Mouse (Mus musculus): ENCODE data around the gene Lrrc4c.

The Lrrc4c gene

GRCm38 (mm10) chr2:97318008-97318407 is 1000.0 kb downstream of the Lrrc4c start:
- no peak for DNase-seq

DNA sequence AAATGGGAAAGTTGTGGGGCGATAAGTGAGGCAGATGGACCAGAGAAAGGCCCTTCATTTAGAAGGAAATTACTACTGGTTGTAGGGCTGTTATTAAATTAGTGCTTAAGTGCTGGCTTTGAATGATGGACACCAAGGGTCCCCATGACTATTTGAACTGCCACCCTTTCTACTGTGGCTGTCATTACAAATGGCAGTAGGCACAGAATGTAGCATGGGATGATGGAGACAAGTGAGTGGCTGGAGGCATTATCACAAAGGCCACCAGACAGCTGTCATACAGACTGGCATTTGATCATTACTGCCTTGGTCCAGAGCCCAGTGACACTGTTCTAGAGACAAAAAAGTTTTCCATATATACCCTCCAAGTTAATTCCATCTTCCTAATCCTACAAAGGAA is 1000.6 kb downstream of the Lrrc4c start:
- no peak for DNase-seq

DNA sequence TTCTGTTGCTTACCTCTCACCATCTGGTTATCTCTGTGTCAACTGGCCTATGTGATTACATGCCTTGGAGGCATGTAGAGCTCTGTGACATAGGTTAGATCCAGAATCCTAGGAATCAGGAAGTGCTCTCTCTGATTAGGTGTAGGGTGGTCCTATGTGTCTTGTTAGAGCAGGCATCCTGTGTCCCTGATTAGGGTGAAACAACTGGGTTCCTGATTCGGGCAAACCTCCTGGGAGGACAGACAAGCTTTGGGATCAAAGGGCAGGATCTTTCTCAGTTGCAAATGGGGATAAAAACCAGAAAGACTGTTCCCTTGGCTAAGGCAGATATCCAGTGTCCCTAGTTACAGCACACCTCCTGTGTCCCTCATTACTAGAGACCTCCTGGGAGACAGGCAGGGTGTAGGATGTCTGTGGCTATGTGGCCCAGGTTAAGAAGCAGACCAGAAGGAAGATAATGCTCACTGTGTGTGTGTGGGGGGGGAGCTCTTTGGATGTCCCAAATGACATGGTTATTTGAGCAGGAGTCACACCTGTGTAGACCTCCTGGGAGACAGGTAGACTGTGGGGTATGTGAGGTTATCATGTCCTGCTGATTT is 1014.2 kb downstream of the Lrrc4c start:
- DNase-seq = no peak

DNA sequence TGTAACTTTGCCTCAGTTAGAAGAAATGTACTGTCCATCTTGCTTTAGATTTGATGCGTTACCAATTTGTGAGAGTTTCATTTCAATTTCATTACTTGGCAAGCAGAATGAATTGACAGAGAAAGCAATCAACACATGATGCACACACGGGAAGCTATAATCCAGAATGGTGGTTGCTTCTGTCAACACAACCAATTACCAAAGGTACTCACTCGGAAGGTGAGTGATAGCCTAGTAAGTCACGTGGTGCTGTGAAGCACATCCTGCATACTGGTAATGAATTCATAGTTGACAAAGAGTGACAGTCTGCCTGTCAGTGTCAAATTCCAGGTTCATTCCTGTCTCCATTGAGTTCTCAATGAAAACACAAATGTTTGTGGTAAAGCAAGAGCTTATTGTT is 1021.7 kb downstream of the Lrrc4c start:
- no peak for DNase-seq

GRCm38 (mm10) chr2:97361235-97361634 is 1043.3 kb downstream of the Lrrc4c start:
- DNase-seq = no peak

DNA sequence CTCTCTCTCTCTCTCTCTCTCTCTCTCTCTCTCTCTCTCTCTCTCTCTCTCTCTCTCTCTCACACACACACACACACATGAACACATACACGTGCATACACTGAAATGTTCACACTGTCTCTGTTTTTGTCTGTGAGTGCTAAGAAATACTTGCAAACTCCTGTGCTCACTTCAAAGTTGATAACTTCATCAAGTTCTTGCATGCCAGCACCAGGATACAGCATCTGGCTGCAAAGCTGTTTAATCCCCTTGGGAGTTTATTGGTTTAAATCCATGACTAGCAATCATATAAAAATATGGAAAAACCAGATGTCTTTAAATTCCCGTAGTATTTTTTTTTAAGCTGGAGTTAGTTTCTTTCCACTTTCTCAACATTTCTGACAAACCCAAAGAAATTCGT is 1052.0 kb downstream of the Lrrc4c start:
- peak; percentile 8 for DNase-seq

- DNase-seq = no peak
These were observed 1073.5 kb downstream of the Lrrc4c start for GRCm38 (mm10) chr2:97391437-97391836.

DNA sequence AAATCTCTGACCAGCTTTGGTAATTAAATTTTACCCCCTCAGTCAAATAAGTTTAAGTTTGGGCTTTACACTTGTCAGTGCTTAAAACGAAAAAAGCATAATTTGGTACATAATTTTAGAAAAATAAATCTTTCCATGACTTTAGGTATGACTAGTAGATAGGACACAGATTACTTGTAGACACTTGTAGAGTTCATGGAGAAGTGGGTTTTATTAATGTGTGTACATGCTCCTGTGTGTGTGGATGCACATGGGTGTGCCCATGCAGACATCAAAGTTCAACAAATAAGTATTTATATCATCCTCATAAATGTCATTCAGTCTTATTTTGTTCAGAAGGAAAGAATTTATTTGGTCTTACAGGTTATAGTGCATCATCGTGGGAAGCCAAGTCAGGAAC is 1073.9 kb downstream of the Lrrc4c start:
- DNase-seq = no peak

DNA sequence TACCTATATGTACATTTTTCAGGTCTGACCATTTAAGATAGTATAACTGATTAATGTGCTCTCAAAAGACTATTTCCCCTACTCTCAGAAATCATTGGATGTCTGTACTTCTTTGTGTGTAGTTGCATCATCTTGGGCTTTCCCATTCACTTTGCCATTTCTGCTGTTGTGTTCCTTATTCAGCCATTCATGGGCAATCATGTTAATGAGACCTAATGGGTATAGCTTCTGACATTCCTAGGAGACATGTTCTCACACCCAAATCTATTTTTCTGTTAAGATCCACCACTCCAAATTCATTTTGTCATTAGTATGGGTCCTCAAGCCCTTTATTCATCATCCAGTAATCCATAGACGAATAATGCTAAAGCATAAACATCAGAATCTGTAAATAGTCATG is 1095.1 kb downstream of the Lrrc4c start:
- no peak for DNase-seq

- DNase-seq = peak; percentile 59
These were observed 1096.7 kb downstream of the Lrrc4c start for GRCm38 (mm10) chr2:97414416-97415362.

GRCm38 (mm10) chr2:97434140-97434539 is 1116.2 kb downstream of the Lrrc4c start:
- DNase-seq = no peak

DNA sequence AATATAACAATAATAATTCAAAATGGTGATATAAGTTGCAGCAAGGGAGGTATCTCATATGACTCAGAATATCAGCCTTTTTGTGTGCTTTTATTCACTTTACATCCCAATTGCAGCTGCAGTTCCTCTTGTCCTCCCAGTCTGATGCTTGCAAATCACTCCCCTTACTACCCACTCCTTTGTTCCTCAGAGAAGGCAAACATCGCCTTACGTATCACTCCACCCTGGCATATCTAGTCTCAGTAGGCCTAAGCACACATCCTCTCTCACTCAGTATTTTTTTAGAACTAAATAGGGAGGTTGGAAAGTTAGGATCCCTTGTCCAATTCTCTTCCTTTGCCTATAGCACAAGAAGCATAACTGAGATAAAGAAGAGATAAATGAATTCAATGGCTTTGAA is 1117.6 kb downstream of the Lrrc4c start:
- no peak for DNase-seq

DNA sequence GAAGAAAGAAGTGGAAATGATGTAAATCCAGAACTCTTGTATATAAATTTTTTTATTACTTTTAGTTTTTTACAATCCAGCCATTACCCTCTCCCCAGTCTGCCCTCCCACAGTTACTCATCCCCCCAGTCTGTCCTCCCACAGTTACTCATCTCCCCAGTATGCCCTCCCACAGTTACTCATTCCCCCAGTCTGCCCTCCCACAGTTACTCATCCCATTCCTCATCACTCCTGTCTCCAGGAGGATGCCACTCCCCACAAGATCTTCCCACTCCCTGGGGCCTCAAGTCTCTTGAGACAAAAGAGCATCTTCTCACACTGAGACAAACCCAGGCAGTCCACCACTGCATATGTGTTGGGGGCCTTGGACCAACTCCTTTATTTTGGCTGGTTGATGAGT is 1119.8 kb downstream of the Lrrc4c start:
- DNase-seq = no peak

- no peak for DNase-seq
These were observed 1145.6 kb downstream of the Lrrc4c start for GRCm38 (mm10) chr2:97463573-97463972.

- peak; percentile 90 for DNase-seq
These were observed 1148.3 kb downstream of the Lrrc4c start for GRCm38 (mm10) chr2:97466243-97466793.

DNA sequence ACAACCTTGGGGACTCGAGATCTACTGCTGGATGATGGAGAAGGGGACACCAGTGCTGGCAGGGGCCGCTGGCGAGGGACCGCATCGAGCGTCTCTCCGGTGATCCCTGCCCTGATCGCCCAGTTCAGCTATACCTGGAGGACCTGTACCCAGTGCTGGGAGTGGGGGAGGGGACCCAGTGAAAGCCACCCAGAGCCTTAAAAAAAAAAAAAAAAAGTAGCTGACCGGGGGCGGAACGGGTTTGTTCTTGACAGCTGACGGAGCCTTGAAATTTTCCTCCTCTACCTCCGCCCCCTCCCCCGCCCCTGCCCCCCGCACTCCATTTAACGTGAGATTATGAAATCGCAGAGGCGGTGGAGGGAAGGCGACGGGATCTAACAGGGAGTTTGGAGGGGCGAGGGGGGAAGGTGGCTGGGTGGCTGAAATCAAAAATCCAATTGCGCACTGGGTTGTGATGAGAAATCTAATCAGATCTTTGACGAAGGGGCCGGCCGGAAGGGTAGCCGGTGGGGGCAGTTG is 1149.1 kb downstream of the Lrrc4c start:
- peak; percentile 48 for DNase-seq

DNA sequence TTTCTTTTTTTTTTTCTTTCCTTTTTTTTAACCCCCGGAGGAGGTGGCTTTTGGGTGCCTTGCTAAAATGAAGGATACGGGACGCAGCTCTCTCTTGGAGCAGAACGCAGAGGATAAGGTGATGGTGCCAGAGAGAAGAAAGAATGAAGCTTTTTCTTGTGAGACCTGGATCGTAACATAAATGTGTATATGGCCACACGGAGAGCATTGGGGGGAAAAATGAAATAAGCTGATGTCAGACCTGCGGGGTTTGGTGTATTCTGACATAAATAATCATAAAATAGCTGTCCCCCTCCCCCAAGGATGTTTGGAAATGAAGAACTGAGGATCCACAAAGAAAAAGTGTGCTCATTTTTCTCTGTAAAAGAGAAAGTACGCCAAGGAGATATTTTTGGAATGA is 1149.7 kb downstream of the Lrrc4c start:
- no peak for DNase-seq

DNA sequence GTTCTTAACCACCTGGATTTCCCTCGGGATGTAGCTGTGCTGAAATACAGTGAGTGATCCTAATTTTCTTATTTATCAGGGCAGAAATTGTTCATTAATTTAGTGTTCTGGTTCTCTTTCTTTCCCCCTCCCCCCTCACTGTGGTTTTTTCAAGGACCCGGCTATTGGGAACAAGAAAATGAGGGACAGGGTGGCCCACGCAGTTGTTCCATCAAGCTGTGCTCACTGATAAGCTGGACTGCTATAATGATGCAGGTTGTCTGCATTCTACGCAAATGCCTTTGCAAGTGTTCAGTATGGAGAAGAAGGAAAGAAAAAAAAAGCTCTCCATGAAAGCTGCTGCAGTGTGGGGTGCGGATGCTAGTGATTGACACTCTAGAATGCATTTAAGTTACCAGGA is 1150.4 kb downstream of the Lrrc4c start:
- no peak for DNase-seq

GRCm38 (mm10) chr2:97469396-97469795 is 1151.4 kb downstream of the Lrrc4c start:
- no peak for DNase-seq

- peak; percentile 71 for DNase-seq
These were observed 1160.4 kb downstream of the Lrrc4c start for GRCm38 (mm10) chr2:97478175-97478924.

DNA sequence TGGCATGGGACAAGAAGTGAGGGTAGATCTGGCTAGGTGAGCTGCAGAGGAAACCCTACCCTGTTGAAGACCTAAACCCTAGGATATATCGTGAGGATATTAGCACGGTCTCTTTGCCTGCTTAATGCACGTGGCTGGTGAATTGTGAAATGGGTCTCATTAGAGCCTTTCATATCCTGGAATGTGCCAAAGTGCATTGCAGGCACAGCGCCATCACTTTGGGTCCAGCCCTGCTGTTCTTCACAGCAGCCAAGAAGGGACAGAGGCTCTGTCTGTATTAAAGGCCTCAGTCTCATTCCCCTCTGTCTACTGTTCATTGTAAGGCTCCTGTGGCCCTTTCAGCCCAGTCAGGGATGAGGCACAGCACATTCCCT is 1160.9 kb downstream of the Lrrc4c start:
- DNase-seq = peak; percentile 76

- DNase-seq = no peak
These were observed 1167.0 kb downstream of the Lrrc4c start for GRCm38 (mm10) chr2:97484990-97485389.

- no peak for DNase-seq
These were observed 1167.6 kb downstream of the Lrrc4c start for GRCm38 (mm10) chr2:97485609-97486008.

All from layer of hippocampus, adult 9-11 months (tissue).